Mouse (Mus musculus) kidney, embryonic 14.5 days (tissue): ENCODE results near the gene Lrrc73. TPM values are rescaled to one million over a fixed set of nuclear protein-coding genes. Genes with fewer than 3 reads are reported as not detected.

ENCODE experiments used
- ATAC-seq: fragments of 200-750 bp; cut with Nextera tagmentation; 2 replicates; pipeline ENCODE4 v1.8.0; 2017; ENCODE audit warnings: moderate number of reproducible peaks, mild to moderate bottlenecking, moderate TSS enrichment, moderate library complexity; ENCODE audit not compliant: low FRiP score, low TSS enrichment
- H3K27ac ChIP-seq: fragments of 300-500 bp; sonication (generic); 2 replicates; pipeline ENCODE4 v1.5.1; 2014; ENCODE audit warnings: low read depth, mild to moderate bottlenecking, low read length, moderate library complexity, mixed read lengths
- H3K27me3 ChIP-seq: fragments of 300-500 bp; sonication (generic); 2 replicates; pipeline ENCODE4 v1.6.1; 2014; ENCODE audit warnings: mild to moderate bottlenecking, low read length; ENCODE audit not compliant: control insufficient read depth, insufficient read depth
- H3K36me3 ChIP-seq: fragments of 300-500 bp; sonication (generic); 2 replicates; pipeline ENCODE4 v1.6.1; 2014; ENCODE audit warnings: low read length, mixed read lengths; ENCODE audit not compliant: control insufficient read depth, insufficient read depth
- H3K4me1 ChIP-seq: fragments of 300-500 bp; sonication (generic); 2 replicates; pipeline ENCODE4 v1.6.1; 2014; ENCODE audit warnings: low read length, mixed read lengths; ENCODE audit not compliant: control insufficient read depth, insufficient read depth
- H3K4me2 ChIP-seq: fragments of 300-500 bp; sonication (generic); replicated peaks from 2 replicates; pipeline ENCODE4 v1.6.1; 2014; ENCODE audit warnings: low read depth, mild to moderate bottlenecking, low read length
- H3K4me3 ChIP-seq: fragments of 300-500 bp; sonication (generic); 2 replicates; pipeline ENCODE4 v1.5.1; 2014; ENCODE audit warnings: mild to moderate bottlenecking, low read length
- H3K9ac ChIP-seq: fragments of 300-500 bp; sonication (generic); 2 replicates; pipeline ENCODE4 v1.6.1; 2014; ENCODE audit warnings: low read depth, mild to moderate bottlenecking, low read length, moderate library complexity
- H3K9me3 ChIP-seq: fragments of 300-500 bp; sonication (generic); 2 replicates; pipeline ENCODE4 v1.6.1; 2016; ENCODE audit warnings: low read length; ENCODE audit not compliant: control insufficient read depth
- WGBS: fragments of 180-500 bp; shearing (Covaris S2); extraction: QIAGEN DNeasy Blood & Tissue Kit; methylation state at CpG from one replicate; pipeline ENCODE4 v1.1.7; 2014; 5-methylcytosine and 5-hydroxymethylcytosine counted together
- polyA plus RNA-seq: library from polyadenylated mRNA; unstranded; fragments of >200 nt; fragmentation: Nextera tagmentation; extraction: Ambion mirVana; gene quantifications from 2 replicates; pipeline ENCODE4 v1.2.1, GENCODE M21; 2014

Lrrc73 gene
- polyA plus RNA-seq = 0.54 and 0.92 TPM in 2 replicates

DNA sequence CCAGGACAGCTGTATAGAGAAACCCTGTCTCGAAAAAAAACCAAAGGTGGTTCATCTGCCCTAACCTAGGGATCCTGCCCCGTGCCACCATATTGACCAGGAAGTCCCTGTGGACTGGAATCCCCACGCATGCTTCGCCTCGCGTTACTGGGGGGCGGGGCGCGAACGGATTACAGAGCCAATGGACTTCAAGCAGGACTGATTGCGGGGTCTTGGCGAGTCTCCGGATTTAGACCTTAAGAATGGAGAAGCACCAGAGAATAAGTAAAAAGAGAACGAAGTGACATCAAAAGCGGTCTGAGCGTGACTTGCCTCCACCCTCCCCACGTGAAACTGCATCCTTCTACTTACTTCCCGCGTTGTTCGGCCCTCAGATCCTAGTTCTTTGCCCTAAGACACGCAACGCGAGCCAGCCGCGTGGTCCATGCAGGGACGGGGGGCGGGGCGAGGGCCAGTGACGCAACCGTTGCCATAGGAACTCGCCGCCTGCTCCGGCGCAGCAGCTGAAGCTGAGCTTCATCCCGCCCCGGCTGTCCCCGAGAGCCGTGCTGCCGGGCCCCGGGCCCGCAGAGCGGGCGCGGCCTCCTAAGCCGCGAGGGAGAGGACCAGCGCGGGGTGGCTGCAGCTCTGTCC, at the start of gene Lrrc73:
Gene Lrrc73 (plus strand): TSS at position 80 of the 633 bp plus-strand sequence.
- no peak within 1 kb of the TSS for H3K27ac ChIP-seq
- peak within 1 kb of the TSS; percentile 63 for H3K9ac ChIP-seq
- ATAC-seq = peak; percentile 77
- H3K9me3 ChIP-seq = no peaks in the 10 kb centered on the region
- H3K4me3 ChIP-seq = peak within 1 kb of the TSS; percentile 68
- H3K36me3 ChIP-seq = peaks cover 49% of the 10 kb centered on the region
- WGBS = 2% methylated on average over 46 of the region's 48 CpGs
- H3K4me2 ChIP-seq = peak within 1 kb of the TSS; percentile 99
- H3K27me3 ChIP-seq = peaks cover 13% of the 10 kb centered on the region
- peaks cover 17% of the 10 kb centered on the region for H3K4me1 ChIP-seq

DNA sequence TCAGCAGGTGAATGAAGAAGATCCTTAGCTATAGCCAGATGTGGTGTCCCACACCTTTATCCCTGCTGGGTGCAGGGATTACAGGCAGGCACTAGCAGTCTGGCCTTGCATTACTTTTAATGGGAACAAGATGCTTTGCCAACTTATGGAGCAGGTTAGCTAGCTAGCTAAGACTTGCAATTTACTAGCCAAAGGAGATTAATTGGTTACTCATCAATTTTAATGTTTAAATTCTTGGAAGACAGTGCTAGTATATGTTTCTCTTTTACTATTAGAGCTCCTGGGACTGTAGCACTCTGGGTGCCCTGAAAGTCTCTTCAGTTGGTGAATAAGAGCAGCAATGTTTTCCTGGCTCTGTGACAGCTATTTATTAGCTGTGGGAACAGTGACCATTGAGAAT, 46.7 kb upstream of the Lrrc73 start:
- H3K9me3 ChIP-seq = no peaks in the 10 kb centered on the region
- H3K36me3 ChIP-seq = peaks cover 59% of the 10 kb centered on the region
- H3K4me3 ChIP-seq = no peak overlapping the region
- H3K4me2 ChIP-seq = no peak overlapping the region
- ATAC-seq = no peak
- no peak overlapping the region for H3K27ac ChIP-seq
- H3K4me1 ChIP-seq = peaks cover 10% of the 10 kb centered on the region; the same call in 1 of the 2 replicates
- H3K9ac ChIP-seq = no peak overlapping the region
- no peaks in the 10 kb centered on the region for H3K27me3 ChIP-seq

DNA sequence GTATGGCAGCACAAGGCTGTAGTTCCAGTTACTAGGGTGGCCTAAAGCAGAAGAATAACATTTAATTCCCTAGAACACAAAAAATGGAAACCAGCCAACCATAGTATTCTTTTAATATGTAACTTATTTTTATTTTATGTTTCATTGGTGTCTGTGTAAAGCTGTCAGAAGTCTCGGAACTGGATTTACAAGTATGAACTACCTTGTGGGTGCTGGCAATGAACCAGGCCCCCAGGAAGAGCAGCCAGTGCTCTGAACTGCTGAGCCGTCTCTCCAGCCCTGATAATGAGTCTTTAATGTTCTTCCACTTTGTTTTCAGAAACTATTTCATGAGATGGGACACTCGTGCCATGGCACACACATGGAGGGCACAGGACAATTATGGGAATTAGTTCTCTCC, 42.8 kb upstream of the Lrrc73 start:
- no peaks in the 10 kb centered on the region for H3K4me1 ChIP-seq
- 90% methylated on average over 3 of the region's 3 CpGs for WGBS
- H3K27me3 ChIP-seq = no peaks in the 10 kb centered on the region
- H3K36me3 ChIP-seq = peaks cover 85% of the 10 kb centered on the region
- no peaks in the 10 kb centered on the region for H3K9me3 ChIP-seq
- ATAC-seq = no peak
- no peak overlapping the region for H3K27ac ChIP-seq
- H3K4me2 ChIP-seq = no peak overlapping the region
- no peak overlapping the region for H3K4me3 ChIP-seq
- no peak overlapping the region for H3K9ac ChIP-seq

DNA sequence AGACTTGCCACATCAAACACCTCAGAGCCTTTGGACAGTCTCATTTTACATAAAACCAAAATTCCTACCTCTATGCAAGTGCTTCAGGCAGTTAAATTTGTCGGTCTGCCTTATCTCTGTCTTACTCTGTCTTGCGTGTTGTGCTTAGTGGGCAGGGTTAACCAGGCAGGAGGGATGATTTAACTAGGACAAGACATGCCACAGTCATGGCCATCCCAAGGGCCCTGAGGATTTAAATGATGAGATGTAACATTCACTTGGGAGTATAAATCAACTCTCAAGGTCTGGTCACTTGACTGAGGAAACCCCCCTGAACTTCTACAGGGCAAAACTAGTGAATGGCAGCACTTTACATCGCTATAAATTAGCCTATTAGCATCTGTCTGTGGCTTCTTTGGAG, 31.7 kb upstream of the Lrrc73 start:
- Histone ChIP-seq H3K9ac (no peak overlapping the region), H3K36me3 (peaks cover 98% of the 10 kb centered on the region), H3K4me1 (no peaks in the 10 kb centered on the region), H3K27ac (no peak overlapping the region), H3K9me3 (no peaks in the 10 kb centered on the region), H3K27me3 (no peaks in the 10 kb centered on the region), H3K4me3 (no peak overlapping the region), H3K4me2 (no peak overlapping the region)
- 93% methylated on average over 3 of the region's 3 CpGs for WGBS
- no peak for ATAC-seq

DNA sequence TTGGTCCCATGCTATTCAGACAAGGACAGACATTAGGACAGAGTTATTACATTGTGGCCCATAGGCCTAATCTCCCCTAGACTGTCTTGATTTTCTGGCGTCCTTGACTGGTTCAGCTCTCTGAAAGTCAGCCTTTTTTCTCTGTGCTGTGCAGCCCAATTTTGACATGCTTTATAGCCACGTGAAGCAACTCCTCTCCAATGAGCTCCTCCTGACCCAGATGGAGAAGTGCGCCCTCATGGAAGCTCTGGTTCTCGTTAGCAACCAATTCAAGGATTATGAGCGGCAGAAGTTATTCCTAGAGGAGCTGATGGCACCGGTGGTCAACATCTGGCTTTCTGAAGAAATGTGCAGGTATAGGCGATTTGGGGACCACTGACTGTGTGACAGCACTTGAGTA, 25.8 kb upstream of the Lrrc73 start:
- Histone ChIP-seq H3K4me2 (no peak overlapping the region), H3K9me3 (no peaks in the 10 kb centered on the region), H3K4me1 (no peaks in the 10 kb centered on the region), H3K27ac (no peak overlapping the region), H3K9ac (no peak overlapping the region), H3K27me3 (no peaks in the 10 kb centered on the region), H3K36me3 (peaks cover 93% of the 10 kb centered on the region), H3K4me3 (no peak overlapping the region)
- WGBS = 87% methylated on average over 7 of the region's 7 CpGs
- no peak for ATAC-seq

DNA sequence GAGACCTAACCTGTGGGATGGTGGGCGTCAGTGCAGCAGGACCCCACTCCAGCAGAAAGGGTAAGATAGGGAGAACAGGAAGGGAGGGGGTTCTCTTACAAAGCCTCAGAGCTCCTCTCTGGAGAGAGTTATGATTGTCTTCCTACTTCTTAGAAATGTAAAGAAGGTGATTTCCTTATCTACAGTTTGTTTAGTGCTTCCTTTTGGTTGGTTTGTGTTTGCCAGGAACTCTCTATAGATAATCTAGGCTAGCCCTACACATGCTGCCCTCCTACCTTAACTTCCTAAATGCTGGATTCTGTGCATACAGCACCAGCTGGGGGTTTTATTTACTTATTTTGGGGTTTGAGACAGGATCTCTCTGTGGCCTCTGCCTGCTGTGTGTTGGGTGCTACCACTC, 17.3 kb upstream of the Lrrc73 start:
- Histone ChIP-seq H3K9me3 (no peaks in the 10 kb centered on the region), H3K27me3 (no peaks in the 10 kb centered on the region), H3K4me3 (no peak overlapping the region), H3K4me2 (no peak overlapping the region), H3K9ac (no peak overlapping the region), H3K36me3 (peaks cover 82% of the 10 kb centered on the region), H3K27ac (no peak overlapping the region), H3K4me1 (no peaks in the 10 kb centered on the region)
- whole genome bisulfite sequencing = 95% methylated on average over 1 of the region's 1 CpGs
- ATAC-seq = no peak

DNA sequence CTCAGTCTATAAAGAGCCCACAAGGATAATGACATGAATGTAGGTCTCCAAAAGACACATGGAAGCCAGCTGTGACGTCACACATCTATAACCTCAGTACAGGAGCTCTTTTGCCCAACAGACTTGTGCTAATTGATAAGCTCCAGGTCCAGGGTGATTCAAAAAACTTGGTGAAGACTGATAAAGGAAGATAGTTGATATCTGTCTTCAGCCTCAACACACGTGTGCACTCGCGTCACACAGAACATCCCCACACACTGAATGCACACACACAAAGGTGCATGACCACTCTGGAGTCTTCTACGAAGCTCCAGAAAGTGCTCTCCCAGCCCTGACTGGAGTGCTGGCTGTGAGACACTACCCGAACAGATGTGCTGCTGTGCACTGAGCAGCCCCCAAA, 16.3 kb upstream of the Lrrc73 start:
- Histone ChIP-seq H3K27me3 (no peaks in the 10 kb centered on the region), H3K4me2 (no peak overlapping the region), H3K9ac (no peak overlapping the region), H3K36me3 (peaks cover 85% of the 10 kb centered on the region), H3K27ac (no peak overlapping the region), H3K9me3 (no peaks in the 10 kb centered on the region), H3K4me1 (no peaks in the 10 kb centered on the region), H3K4me3 (no peak overlapping the region)
- WGBS = 96% methylated on average over 6 of the region's 6 CpGs
- no peak for ATAC-seq

DNA sequence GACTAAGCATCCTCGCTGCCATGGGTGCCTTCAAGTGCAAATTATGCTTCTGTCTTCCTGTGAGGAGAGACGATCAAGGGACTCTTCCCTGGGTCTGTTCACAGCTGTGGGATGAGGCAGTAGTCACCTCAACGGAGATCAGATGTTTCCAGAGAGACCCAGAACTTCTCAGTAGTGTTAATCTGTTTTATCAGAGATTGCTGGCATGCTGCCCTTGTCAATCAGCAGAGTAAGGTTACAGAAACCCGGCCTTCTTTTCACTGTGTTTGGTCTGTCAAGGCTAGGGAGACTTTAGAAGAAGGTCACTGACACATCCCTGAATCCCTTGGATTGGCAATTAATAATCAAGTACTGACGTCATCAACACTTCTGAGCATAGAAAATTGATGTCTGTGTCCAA, 15.9 kb upstream of the Lrrc73 start:
- Histone ChIP-seq H3K4me1 (no peaks in the 10 kb centered on the region), H3K27ac (no peak overlapping the region), H3K9ac (no peak overlapping the region), H3K9me3 (no peaks in the 10 kb centered on the region), H3K4me3 (no peak overlapping the region), H3K27me3 (no peaks in the 10 kb centered on the region), H3K4me2 (no peak overlapping the region), H3K36me3 (peaks cover 89% of the 10 kb centered on the region)
- WGBS = 81% methylated on average over 5 of the region's 5 CpGs
- no peak for ATAC-seq

DNA sequence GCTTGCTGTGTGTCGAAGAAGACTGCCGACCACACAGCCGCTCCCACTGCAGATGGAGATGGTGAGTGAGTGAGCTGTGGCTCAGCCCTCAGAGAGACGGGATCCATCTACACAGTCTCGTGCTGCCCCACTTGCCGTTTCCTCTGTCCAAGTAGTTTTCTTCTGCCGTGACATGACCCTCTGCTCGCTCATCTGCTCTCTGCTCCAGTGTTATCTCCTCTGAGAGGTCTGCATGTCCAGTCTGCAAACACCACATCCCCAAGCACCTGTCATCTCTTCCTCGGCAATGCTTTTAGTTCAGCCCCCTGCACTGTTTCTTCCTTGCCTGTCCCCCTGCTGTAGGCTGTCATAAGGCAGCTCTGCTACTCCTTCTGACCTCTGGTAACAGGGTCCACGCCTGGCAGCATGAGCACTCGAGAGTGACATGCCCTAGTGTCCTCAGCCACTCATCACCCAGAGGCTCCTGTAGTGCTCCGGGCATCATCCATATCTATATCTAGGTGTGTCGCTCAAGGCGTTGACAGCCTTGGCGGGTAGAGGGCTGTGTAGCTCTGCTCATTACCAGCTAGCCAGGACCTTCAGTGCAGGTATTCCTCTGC, 13.7 kb upstream of the Lrrc73 start:
- Histone ChIP-seq H3K4me2 (no peak overlapping the region), H3K4me1 (no peaks in the 10 kb centered on the region), H3K27ac (no peak overlapping the region), H3K36me3 (peaks cover 89% of the 10 kb centered on the region), H3K9me3 (no peaks in the 10 kb centered on the region), H3K27me3 (no peaks in the 10 kb centered on the region), H3K9ac (no peak overlapping the region), H3K4me3 (no peak overlapping the region)
- no peak for ATAC-seq
- 91% methylated on average over 15 of the region's 15 CpGs for WGBS
